Mouse (Mus musculus) lung, postnatal 0 days (tissue): ENCODE measurements at regions not wholly inside any gene's neighbourhood (a gene's known extent, or its start where the extent isn't known, plus 50 kb on each side); places are given as distances from the start of the nearest gene placed in this dataset.

Experiments
- ATAC-seq: fragments of 200-750 bp; cut with Nextera tagmentation; 2 replicates; pipeline ENCODE4 v1.8.0; 2017; ENCODE audit warnings: moderate library complexity
- DNase-seq: peaks from one replicate; pipeline ENCODE4 v3.0.0-alpha.2; 2016; ENCODE audit warnings: low spot score
- H3K27ac ChIP-seq: fragments of 300-500 bp; sonication (generic); 2 replicates; pipeline ENCODE4 v1.5.1; 2014; ENCODE audit warnings: antibody characterized with exemption, mild to moderate bottlenecking, low read length, mixed read lengths
- H3K27me3 ChIP-seq: fragments of 300-500 bp; sonication (generic); replicated peaks from 2 replicates; pipeline ENCODE4 v1.6.1; 2014; ENCODE audit warnings: low read length, mixed read lengths; ENCODE audit not compliant: insufficient read depth
- H3K36me3 ChIP-seq: fragments of 300-500 bp; sonication (generic); 2 replicates; pipeline ENCODE4 v1.6.1; 2014; ENCODE audit warnings: low read length, mixed read lengths; ENCODE audit not compliant: insufficient read depth
- H3K4me1 ChIP-seq: fragments of 300-500 bp; sonication (generic); 2 replicates; pipeline ENCODE4 v1.6.1; 2014; ENCODE audit warnings: antibody characterized with exemption, low read depth, low read length, mixed read lengths; ENCODE audit not compliant: insufficient read depth
- H3K4me2 ChIP-seq: fragments of 300-500 bp; sonication (generic); replicated peaks from 2 replicates; pipeline ENCODE4 v1.6.1; 2014; ENCODE audit warnings: low read depth, mild to moderate bottlenecking, low read length, moderate library complexity, mixed read lengths
- H3K4me3 ChIP-seq: fragments of 300-500 bp; sonication (generic); 2 replicates; pipeline ENCODE4 v1.5.1; 2014; ENCODE audit warnings: low read depth, low read length
- H3K9ac ChIP-seq: fragments of 300-500 bp; sonication (generic); replicated peaks from 2 replicates; pipeline ENCODE4 v1.6.1; 2014; ENCODE audit warnings: low read depth, mild to moderate bottlenecking
- H3K9me3 ChIP-seq: fragments of 300-500 bp; sonication (generic); 2 replicates; pipeline ENCODE4 v1.6.1; 2016; ENCODE audit warnings: low read length, mixed read lengths
- CTCF ChIP-seq: IDR thresholded peaks from 2 replicates; pipeline ENCODE4 v1.5.1; 2016; ENCODE audit warnings: antibody characterized with exemption, mild to moderate bottlenecking
- EP300 ChIP-seq: IDR thresholded peaks from 2 replicates; pipeline ENCODE4 v1.6.1; 2016; ENCODE audit warnings: antibody characterized with exemption, mild to moderate bottlenecking, control low read depth
- WGBS: fragments of 180-500 bp; shearing (Covaris S2); extraction: QIAGEN DNeasy Blood & Tissue Kit; methylation state at CpG from one replicate; pipeline ENCODE4 v1.1.7; 2014; 5-methylcytosine and 5-hydroxymethylcytosine counted together

DNA sequence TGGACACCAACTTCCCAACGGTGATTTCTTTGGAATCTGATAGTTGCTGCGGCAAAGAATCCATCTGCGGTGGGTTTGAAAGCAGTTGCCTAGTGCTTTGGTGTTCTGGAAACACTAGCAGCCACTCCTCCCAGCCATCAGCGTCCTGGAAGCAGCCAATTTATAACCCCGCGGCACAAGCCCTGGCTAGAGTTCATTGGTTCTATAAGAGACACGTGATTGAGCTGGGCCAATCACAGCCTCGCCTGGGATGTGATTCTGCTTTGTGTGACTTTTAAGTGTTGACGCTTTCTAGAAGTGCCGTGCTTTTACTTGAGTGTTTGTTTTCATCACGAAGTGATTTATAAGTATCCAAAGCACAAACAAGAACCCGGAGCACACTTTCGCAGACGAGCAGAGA is 223.1 kb downstream of the Tshz3 start:
- peak; percentile 75 for DNase-seq
- H3K4me3 ChIP-seq = no peak overlapping the region

DNA sequence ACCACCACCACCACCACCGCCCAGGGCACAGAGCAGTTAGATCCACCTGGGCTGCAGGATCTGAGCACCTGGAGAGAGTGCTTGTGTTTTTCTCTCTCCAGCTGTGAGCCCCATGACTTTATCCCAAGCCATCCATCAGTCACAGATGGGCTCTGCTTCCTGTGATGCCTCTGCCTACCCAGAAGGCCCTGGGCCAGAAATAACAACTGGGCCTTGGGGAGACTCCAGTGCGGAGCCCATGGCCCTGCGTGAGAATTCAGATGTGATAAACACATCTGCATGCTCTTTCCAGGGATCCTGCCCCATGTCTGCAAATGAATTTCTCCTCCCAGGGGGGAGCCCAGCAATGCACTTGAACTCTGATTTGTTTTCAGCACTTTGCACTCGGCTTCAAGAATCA is 235.6 kb downstream of the Tshz3 start:
- no peak for DNase-seq
- Histone ChIP-seq H3K27me3 (no peaks in the 10 kb centered on the region), H3K27ac (no peak overlapping the region), H3K4me2 (no peak overlapping the region), H3K4me1 (no peaks in the 10 kb centered on the region), H3K9ac (no peak overlapping the region), H3K36me3 (no peaks in the 10 kb centered on the region), H3K4me3 (no peak overlapping the region), H3K9me3 (no peaks in the 10 kb centered on the region)
- TF ChIP-seq EP300 (no peak), CTCF (no peak)
- 69% methylated on average over 3 of the region's 4 CpGs for WGBS
- ATAC-seq = no peak

More for the DNA sequence above, 223.1 kb downstream of the Tshz3 start:
- WGBS = 33% methylated on average over 14 of the region's 14 CpGs
- H3K27me3 ChIP-seq = no peaks in the 10 kb centered on the region
- H3K27ac ChIP-seq = no peak overlapping the region
- no peaks in the 10 kb centered on the region for H3K36me3 ChIP-seq
- peak; percentile 85 for ATAC-seq
- H3K9ac ChIP-seq = no peak overlapping the region
- H3K9me3 ChIP-seq = no peaks in the 10 kb centered on the region
- H3K4me1 ChIP-seq = no peaks in the 10 kb centered on the region
- TF ChIP-seq CTCF (no peak), EP300 (no peak)
- no peak overlapping the region; the same call in 1 of the 2 replicates for H3K4me2 ChIP-seq

GRCm38 (mm10) chr7:36934792-36935555 is 237.1 kb downstream of the Tshz3 start:
- peak; percentile 65 for DNase-seq
- Histone ChIP-seq H3K36me3 (no peaks in the 10 kb centered on the region), H3K4me1 (no peaks in the 10 kb centered on the region), H3K27me3 (no peaks in the 10 kb centered on the region), H3K9ac (no peak overlapping the region), H3K4me3 (no peak overlapping the region), H3K9me3 (no peaks in the 10 kb centered on the region), H3K27ac (no peak overlapping the region), H3K4me2 (peak overlapping the region; percentile 20; the same call in 1 of the 2 replicates)
- no peak for TF ChIP-seq EP300
- no peak for TF ChIP-seq CTCF
- 57% methylated on average over 21 of the region's 21 CpGs for WGBS
- peak; percentile 37; the same call in 1 of the 2 replicates for ATAC-seq

- H3K36me3 ChIP-seq = no peaks in the 10 kb centered on the region
- peak; percentile 22 for TF ChIP-seq CTCF
- no peak for TF ChIP-seq EP300
- H3K4me1 ChIP-seq = no peaks in the 10 kb centered on the region
- no peak overlapping the region for H3K4me2 ChIP-seq
- no peaks in the 10 kb centered on the region for H3K27me3 ChIP-seq
- no peak overlapping the region for H3K4me3 ChIP-seq
- 49% methylated on average over 10 of the region's 10 CpGs for WGBS
- DNase-seq = peak; percentile 39
- H3K27ac ChIP-seq = no peak overlapping the region
- ATAC-seq = no peak
- H3K9me3 ChIP-seq = no peaks in the 10 kb centered on the region
- no peak overlapping the region for H3K9ac ChIP-seq
Measured at GRCm38 (mm10) chr7:36940611-36941010, 242.7 kb downstream of the Tshz3 start.

DNA sequence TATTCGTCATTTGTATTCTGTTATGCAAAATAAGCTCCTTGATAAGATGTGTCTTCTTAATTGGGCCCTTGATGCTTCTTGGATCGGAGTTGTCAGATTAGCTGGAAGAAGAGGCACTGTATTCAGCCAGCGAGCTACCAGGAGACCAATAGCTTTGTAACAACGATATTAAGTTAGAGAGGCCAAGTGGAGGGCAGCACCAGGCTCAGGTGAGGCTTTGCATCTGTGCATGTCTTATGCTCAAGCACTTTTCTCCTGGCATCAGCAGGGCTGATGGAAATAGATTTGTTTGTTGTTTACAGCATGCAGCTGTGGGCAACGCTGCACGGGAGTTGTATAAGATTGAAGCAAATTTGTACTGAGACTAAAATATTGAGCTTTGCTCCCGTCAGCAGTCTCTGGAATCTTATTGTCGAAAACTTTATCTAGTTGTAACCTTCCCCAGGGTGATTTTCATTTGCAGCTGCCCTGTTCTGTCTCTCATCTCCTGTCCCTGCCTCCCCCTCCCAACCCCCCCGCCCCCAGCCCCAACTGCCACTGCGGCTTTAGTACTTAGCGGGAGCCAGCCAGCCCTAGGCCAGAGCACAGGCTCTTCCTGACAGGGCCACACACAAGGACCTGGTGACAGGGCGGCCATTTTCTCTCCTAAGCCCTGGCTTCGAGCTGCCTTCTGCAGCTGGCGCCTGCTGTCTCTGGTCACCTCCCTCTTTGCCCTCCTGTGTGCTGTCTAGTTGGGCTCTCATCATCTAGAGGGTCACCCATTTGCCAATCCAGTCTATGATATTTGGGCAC is 247.3 kb downstream of the Tshz3 start:
- no peaks in the 10 kb centered on the region for H3K9me3 ChIP-seq
- H3K27ac ChIP-seq = no peak overlapping the region
- H3K4me3 ChIP-seq = no peak overlapping the region
- WGBS = 58% methylated on average over 14 of the region's 14 CpGs
- TF ChIP-seq CTCF = no peak
- no peak overlapping the region for H3K9ac ChIP-seq
- ATAC-seq = no peak
- H3K36me3 ChIP-seq = no peaks in the 10 kb centered on the region
- H3K4me2 ChIP-seq = no peak overlapping the region
- DNase-seq = no peak
- no peaks in the 10 kb centered on the region for H3K27me3 ChIP-seq
- H3K4me1 ChIP-seq = no peaks in the 10 kb centered on the region

DNA sequence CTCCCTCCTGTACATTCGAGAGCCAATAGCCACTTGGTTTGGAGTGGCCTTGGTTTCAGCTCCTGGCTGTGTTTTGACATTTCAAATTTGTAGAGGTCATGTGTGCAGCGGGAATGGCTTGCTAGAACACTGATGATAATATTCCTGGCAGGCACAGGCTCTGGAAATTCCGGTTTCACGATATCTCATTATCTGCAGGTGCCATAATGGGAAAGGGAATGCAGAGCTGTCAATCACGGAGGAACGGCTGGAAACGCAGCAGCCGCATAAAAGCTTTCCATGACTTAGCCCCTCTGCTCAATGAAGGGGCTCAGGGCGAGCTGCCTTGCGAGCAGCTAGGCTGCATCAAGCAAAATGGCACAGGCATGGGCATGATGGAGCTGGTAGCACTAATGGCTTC is 251.6 kb downstream of the Tshz3 start:
- ATAC-seq (no peak), DNase-seq (no peak)
- Histone ChIP-seq H3K27me3 (no peaks in the 10 kb centered on the region), H3K4me1 (no peaks in the 10 kb centered on the region), H3K9ac (no peak overlapping the region), H3K9me3 (no peaks in the 10 kb centered on the region), H3K27ac (no peak overlapping the region), H3K4me3 (no peak overlapping the region), H3K4me2 (no peak overlapping the region), H3K36me3 (no peaks in the 10 kb centered on the region)
- TF ChIP-seq EP300 (no peak), CTCF (no peak)
- 59% methylated on average over 10 of the region's 10 CpGs for WGBS
